Mouse (Mus musculus): ENCODE data around the gene Lmf1.

- no peak for TF ChIP-seq GATA1 (IDR thresholded peaks at IDR 0.05; ENCODE audit: borderline replicate concordance, low read length)
- TF ChIP-seq FLI1 (IDR thresholded peaks at IDR 0.05; ENCODE audit: low read length): no peak
These were observed 69.0 kb downstream of the Lmf1 start for GRCm38 (mm10) chr17:25647901-25648300.

Data from megakaryocyte, embryonic 14.5 days (primary cell).